Mouse (Mus musculus): ENCODE measurements around the gene Cntnap5a. TPM values are rescaled to one million over a fixed set of nuclear protein-coding genes. Genes with fewer than 3 reads are reported as not detected.

Gene Cntnap5a
- polyA plus RNA-seq (2016; fragmentation: Nextera tagmentation; extraction: Ambion mirVana), result 0.05 TPM in 1 of 2 replicates, not detected in the other

GRCm38 (mm10) chr1:115684518-115685368, at the start of gene Cntnap5a:
Gene Cntnap5a, plus strand, starts transcription at chr1:115684756.
- DNase-seq (ENCODE audit: low spot score), result peak; percentile 86
- WGBS, result 13% methylated on average over 26 of the region's 26 CpGs
- no peaks in the 10 kb centered on the region for H3K4me1 ChIP-seq
- H3K9me3 ChIP-seq, result no peaks in the 10 kb centered on the region
- no peak within 1 kb of the TSS for H3K27ac ChIP-seq (replicated peaks)
- H3K4me3 ChIP-seq, result peak within 1 kb of the TSS; percentile 21; the same call in 1 of the 2 replicates
- no peaks in the 10 kb centered on the region for H3K36me3 ChIP-seq (replicated peaks)
- H3K27me3 ChIP-seq (replicated peaks; ENCODE audit: low read depth, poor library complexity, severe bottlenecking), result no peaks in the 10 kb centered on the region

- Histone ChIP-seq H3K9me3 (no peaks in the 10 kb centered on the region), H3K4me3 (no peak overlapping the region), H3K27ac (replicated peaks) (no peak overlapping the region), H3K4me1 (no peaks in the 10 kb centered on the region), H3K36me3 (replicated peaks) (no peaks in the 10 kb centered on the region), H3K27me3 (replicated peaks; ENCODE audit: low read depth, poor library complexity, severe bottlenecking) (no peaks in the 10 kb centered on the region)
- WGBS, result 80% methylated on average over 2 of the region's 2 CpGs
- DNase-seq (ENCODE audit: low spot score), result no peak
Measured at GRCm38 (mm10) chr1:115646921-115647320, 37.6 kb upstream of the Cntnap5a start.

GRCm38 (mm10) chr1:115658343-115659064, 26.1 kb upstream of the Cntnap5a start:
- Histone ChIP-seq H3K27ac (replicated peaks) (no peak overlapping the region), H3K9me3 (no peaks in the 10 kb centered on the region), H3K4me3 (no peak overlapping the region), H3K27me3 (replicated peaks; ENCODE audit: low read depth, poor library complexity, severe bottlenecking) (no peaks in the 10 kb centered on the region), H3K36me3 (replicated peaks) (no peaks in the 10 kb centered on the region), H3K4me1 (no peaks in the 10 kb centered on the region)
- 87% methylated on average over 5 of the region's 5 CpGs for WGBS
- DNase-seq (ENCODE audit: low spot score), result no peak

GRCm38 (mm10) chr1:115686494-115686893, 1.9 kb downstream of the Cntnap5a start:
- H3K36me3 ChIP-seq (replicated peaks), result no peaks in the 10 kb centered on the region
- 27% methylated on average over 2 of the region's 2 CpGs for WGBS
- H3K27me3 ChIP-seq (replicated peaks; ENCODE audit: low read depth, poor library complexity, severe bottlenecking), result no peaks in the 10 kb centered on the region
- H3K27ac ChIP-seq (replicated peaks), result no peak overlapping the region
- no peak overlapping the region for H3K4me3 ChIP-seq
- no peaks in the 10 kb centered on the region for H3K4me1 ChIP-seq
- DNase-seq (ENCODE audit: low spot score), result no peak
- no peaks in the 10 kb centered on the region for H3K9me3 ChIP-seq

- no peak overlapping the region for H3K4me3 ChIP-seq
- H3K27me3 ChIP-seq (replicated peaks; ENCODE audit: low read depth, poor library complexity, severe bottlenecking), result no peaks in the 10 kb centered on the region
- no peaks in the 10 kb centered on the region for H3K36me3 ChIP-seq (replicated peaks)
- DNase-seq (ENCODE audit: low spot score), result no peak
- no peak overlapping the region for H3K27ac ChIP-seq (replicated peaks)
- no peaks in the 10 kb centered on the region for H3K9me3 ChIP-seq
- 68% methylated on average over 2 of the region's 2 CpGs for WGBS
- no peaks in the 10 kb centered on the region for H3K4me1 ChIP-seq
Measured at GRCm38 (mm10) chr1:115699798-115700197, 15.2 kb downstream of the Cntnap5a start.

GRCm38 (mm10) chr1:115742556-115742955, 58.0 kb downstream of the Cntnap5a start:
- no peaks in the 10 kb centered on the region for H3K4me1 ChIP-seq
- 82% methylated on average over 5 of the region's 5 CpGs for WGBS
- H3K4me3 ChIP-seq, result no peak overlapping the region
- DNase-seq (ENCODE audit: low spot score), result no peak
- no peak overlapping the region for H3K27ac ChIP-seq (replicated peaks)
- no peaks in the 10 kb centered on the region for H3K27me3 ChIP-seq (replicated peaks; ENCODE audit: low read depth, poor library complexity, severe bottlenecking)
- H3K36me3 ChIP-seq (replicated peaks), result no peaks in the 10 kb centered on the region
- H3K9me3 ChIP-seq, result no peaks in the 10 kb centered on the region

GRCm38 (mm10) chr1:115745569-115745968, 61.0 kb downstream of the Cntnap5a start:
- H3K4me3 ChIP-seq, result no peak overlapping the region
- H3K36me3 ChIP-seq (replicated peaks), result no peaks in the 10 kb centered on the region
- H3K27me3 ChIP-seq (replicated peaks; ENCODE audit: low read depth, poor library complexity, severe bottlenecking), result no peaks in the 10 kb centered on the region
- no peaks in the 10 kb centered on the region for H3K4me1 ChIP-seq
- no peak for DNase-seq (ENCODE audit: low spot score)
- no peak overlapping the region for H3K27ac ChIP-seq (replicated peaks)
- H3K9me3 ChIP-seq, result no peaks in the 10 kb centered on the region

GRCm38 (mm10) chr1:115784737-115785136, 100.2 kb downstream of the Cntnap5a start:
- no peaks in the 10 kb centered on the region for H3K36me3 ChIP-seq (replicated peaks)
- H3K27ac ChIP-seq (replicated peaks), result no peak overlapping the region
- no peaks in the 10 kb centered on the region for H3K27me3 ChIP-seq (replicated peaks; ENCODE audit: low read depth, poor library complexity, severe bottlenecking)
- H3K4me3 ChIP-seq, result no peak overlapping the region
- 74% methylated on average over 5 of the region's 5 CpGs for WGBS
- H3K9me3 ChIP-seq, result no peaks in the 10 kb centered on the region
- no peak for DNase-seq (ENCODE audit: low spot score)
- H3K4me1 ChIP-seq, result no peaks in the 10 kb centered on the region

- 93% methylated on average over 4 of the region's 4 CpGs for WGBS
- no peaks in the 10 kb centered on the region for H3K9me3 ChIP-seq
- H3K36me3 ChIP-seq (replicated peaks), result no peaks in the 10 kb centered on the region
- no peaks in the 10 kb centered on the region for H3K4me1 ChIP-seq
- H3K27me3 ChIP-seq (replicated peaks; ENCODE audit: low read depth, poor library complexity, severe bottlenecking), result no peaks in the 10 kb centered on the region
- H3K27ac ChIP-seq (replicated peaks), result no peak overlapping the region
- DNase-seq (ENCODE audit: low spot score), result no peak
- no peak overlapping the region for H3K4me3 ChIP-seq
Measured at GRCm38 (mm10) chr1:115842591-115842990, 158.0 kb downstream of the Cntnap5a start.

GRCm38 (mm10) chr1:115847605-115848004, 163.0 kb downstream of the Cntnap5a start:
- no peaks in the 10 kb centered on the region for H3K36me3 ChIP-seq (replicated peaks)
- H3K27me3 ChIP-seq (replicated peaks; ENCODE audit: low read depth, poor library complexity, severe bottlenecking), result no peaks in the 10 kb centered on the region
- no peak overlapping the region for H3K27ac ChIP-seq (replicated peaks)
- WGBS, result 42% methylated on average over 2 of the region's 2 CpGs
- no peak for DNase-seq (ENCODE audit: low spot score)
- no peak overlapping the region for H3K4me3 ChIP-seq
- H3K9me3 ChIP-seq, result no peaks in the 10 kb centered on the region
- H3K4me1 ChIP-seq, result no peaks in the 10 kb centered on the region

GRCm38 (mm10) chr1:115852206-115852605, 167.7 kb downstream of the Cntnap5a start:
- no peaks in the 10 kb centered on the region for H3K36me3 ChIP-seq (replicated peaks)
- no peaks in the 10 kb centered on the region for H3K27me3 ChIP-seq (replicated peaks; ENCODE audit: low read depth, poor library complexity, severe bottlenecking)
- H3K9me3 ChIP-seq, result no peaks in the 10 kb centered on the region
- H3K4me3 ChIP-seq, result no peak overlapping the region
- no peaks in the 10 kb centered on the region for H3K4me1 ChIP-seq
- no peak for DNase-seq (ENCODE audit: low spot score)
- H3K27ac ChIP-seq (replicated peaks), result no peak overlapping the region

GRCm38 (mm10) chr1:115918396-115918795, 233.8 kb downstream of the Cntnap5a start:
- Histone ChIP-seq H3K9me3 (no peaks in the 10 kb centered on the region), H3K4me1 (peaks cover 4% of the 10 kb centered on the region; the same call in 1 of the 2 replicates), H3K27me3 (replicated peaks; ENCODE audit: low read depth, poor library complexity, severe bottlenecking) (no peaks in the 10 kb centered on the region), H3K27ac (replicated peaks) (no peak overlapping the region), H3K4me3 (no peak overlapping the region), H3K36me3 (replicated peaks) (no peaks in the 10 kb centered on the region)
- WGBS, result 72% methylated on average over 1 of the region's 1 CpGs
- DNase-seq (ENCODE audit: low spot score), result no peak
